Mouse (Mus musculus): ENCODE results near the gene Rab5b. TPM values are rescaled to one million over a fixed set of nuclear protein-coding genes. Genes with fewer than 3 reads are reported as not detected.
A peak's percentile ranks its signal among the peaks of the same experiment; 100 is the strongest.
"Not testable (repeated sequence)": the region's sequence is repeated elsewhere in the genome, so short reads cannot be mapped to it uniquely, and the experiment has no call there.

Gene Rab5b
- polyA plus RNA-seq, 1 experiment from 2014 or later: 74.7 TPM

DNA sequence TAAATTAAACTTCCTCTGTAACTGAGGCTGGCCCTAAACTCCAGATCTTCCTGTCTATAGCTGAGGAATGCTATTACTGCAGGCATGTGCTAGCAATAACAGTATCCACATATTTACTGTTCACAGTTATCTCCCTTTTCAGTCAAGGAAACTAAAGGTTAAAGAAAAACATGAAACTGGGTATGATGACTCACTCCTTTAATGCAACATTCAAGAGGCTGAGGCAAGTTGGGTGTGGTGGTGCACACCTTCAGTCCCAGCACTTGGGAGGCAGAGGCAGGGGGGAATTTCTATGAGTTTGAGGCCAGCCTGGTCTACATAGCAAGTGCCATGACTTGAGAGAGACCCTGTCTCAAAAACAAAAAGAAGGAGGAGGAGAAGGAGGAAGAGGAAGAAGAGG is 35.9 kb upstream of the Rab5b start:
- Histone ChIP-seq H3K9me3 (ENCODE audit: control insufficient read depth, low read length) (0 out of 2 replicates have a peak, but pooled peaks cover 4% of the 10 kb centered on the region), H3K27ac (replicated peaks; ENCODE audit: low read depth, low read length) (no peak overlapping the region), H3K4me1 (ENCODE audit: control insufficient read depth, insufficient read depth, low read length) (no peaks in the 10 kb centered on the region), H3K4me2 (ENCODE audit: low read depth, low read length) (no peak overlapping the region), H3K36me3 (ENCODE audit: control insufficient read depth, insufficient read depth, low read length) (peaks cover 41% of the 10 kb centered on the region), H3K4me3 (ENCODE audit: low read depth, low read length) (no peak overlapping the region), H3K27me3 (replicated peaks; ENCODE audit: control insufficient read depth, insufficient read depth, low read length) (no peaks in the 10 kb centered on the region), H3K9ac (ENCODE audit: low read depth, low read length) (no peak overlapping the region)
- DNase-seq (ENCODE audit: low spot score) (no peak), ATAC-seq (ENCODE audit: low read depth) (no peak)

DNA sequence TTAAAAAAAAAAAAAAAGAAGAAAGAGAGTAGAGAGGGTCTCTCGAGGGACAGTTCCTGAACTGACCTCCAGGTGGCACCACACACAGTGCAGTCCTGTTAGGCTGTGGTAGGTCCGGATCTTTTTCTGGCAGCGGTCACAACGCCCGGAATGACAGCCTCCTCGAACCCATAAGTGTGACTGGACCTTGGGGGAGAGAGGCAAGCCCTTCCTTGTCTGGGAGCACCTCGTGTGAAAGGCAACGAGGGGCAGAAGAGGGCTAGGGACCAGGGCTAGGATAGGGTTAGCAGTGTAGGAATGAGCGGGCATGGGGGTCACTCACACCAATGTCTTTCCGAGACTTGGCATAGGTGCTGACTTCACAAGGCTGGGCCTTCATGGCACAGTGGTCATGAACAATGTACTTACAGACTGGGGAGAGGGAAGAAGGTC is 35.0 kb upstream of the Rab5b start:
- Histone ChIP-seq H3K4me1 (ENCODE audit: control insufficient read depth, insufficient read depth, low read length) (no peaks in the 10 kb centered on the region), H3K27me3 (replicated peaks; ENCODE audit: control insufficient read depth, insufficient read depth, low read length) (no peaks in the 10 kb centered on the region), H3K9me3 (ENCODE audit: control insufficient read depth, low read length) (0 out of 2 replicates have a peak, but pooled peaks cover 4% of the 10 kb centered on the region), H3K27ac (replicated peaks; ENCODE audit: low read depth, low read length) (no peak overlapping the region), H3K9ac (ENCODE audit: low read depth, low read length) (peak overlapping the region; percentile 49; the same call in 1 of the 2 replicates), H3K4me2 (ENCODE audit: low read depth, low read length) (0 out of 2 replicates have a peak overlapping the region, but pooled peaks have one; percentile 28), H3K36me3 (ENCODE audit: control insufficient read depth, insufficient read depth, low read length) (peaks cover 41% of the 10 kb centered on the region), H3K4me3 (ENCODE audit: low read depth, low read length) (no peak overlapping the region)
- peak; percentile 80 for ATAC-seq (ENCODE audit: low read depth)
- peak; percentile 73 for DNase-seq (ENCODE audit: low spot score)
- 18% methylated on average over 10 of the region's 10 CpGs for WGBS

DNA sequence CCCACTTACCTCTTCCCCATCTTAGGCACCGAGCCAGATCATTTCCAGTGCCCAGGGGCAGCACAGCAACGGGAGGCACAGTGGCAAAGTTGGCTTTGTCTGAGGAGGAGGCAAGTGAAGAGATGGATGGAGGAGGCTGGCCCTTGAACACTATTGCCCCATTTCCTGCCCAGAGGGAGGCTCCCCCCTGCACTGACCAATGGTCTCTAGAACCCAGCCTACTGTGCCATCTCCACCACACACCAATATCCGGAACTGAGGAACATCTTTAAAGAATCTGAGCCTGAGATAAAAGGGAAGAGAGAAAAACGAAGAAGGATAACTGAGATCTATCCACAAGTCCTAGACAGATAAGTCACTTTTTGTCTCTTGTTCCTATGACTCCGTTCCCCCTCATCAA is 32.0 kb upstream of the Rab5b start:
- no peaks in the 10 kb centered on the region for H3K27me3 ChIP-seq (replicated peaks; ENCODE audit: control insufficient read depth, insufficient read depth, low read length)
- no peak for DNase-seq (ENCODE audit: low spot score)
- no peak for ATAC-seq (ENCODE audit: low read depth)
- H3K36me3 ChIP-seq (ENCODE audit: control insufficient read depth, insufficient read depth, low read length): peaks cover 33% of the 10 kb centered on the region
- H3K9ac ChIP-seq (ENCODE audit: low read depth, low read length): no peak overlapping the region
- H3K4me1 ChIP-seq (ENCODE audit: control insufficient read depth, insufficient read depth, low read length): no peaks in the 10 kb centered on the region
- H3K9me3 ChIP-seq (ENCODE audit: control insufficient read depth, low read length): 0 out of 2 replicates have a peak, but pooled peaks cover 4% of the 10 kb centered on the region
- WGBS: 80% methylated on average over 5 of the region's 5 CpGs
- H3K4me3 ChIP-seq (ENCODE audit: low read depth, low read length): no peak overlapping the region
- H3K4me2 ChIP-seq (ENCODE audit: low read depth, low read length): no peak overlapping the region
- H3K27ac ChIP-seq (replicated peaks; ENCODE audit: low read depth, low read length): no peak overlapping the region

DNA sequence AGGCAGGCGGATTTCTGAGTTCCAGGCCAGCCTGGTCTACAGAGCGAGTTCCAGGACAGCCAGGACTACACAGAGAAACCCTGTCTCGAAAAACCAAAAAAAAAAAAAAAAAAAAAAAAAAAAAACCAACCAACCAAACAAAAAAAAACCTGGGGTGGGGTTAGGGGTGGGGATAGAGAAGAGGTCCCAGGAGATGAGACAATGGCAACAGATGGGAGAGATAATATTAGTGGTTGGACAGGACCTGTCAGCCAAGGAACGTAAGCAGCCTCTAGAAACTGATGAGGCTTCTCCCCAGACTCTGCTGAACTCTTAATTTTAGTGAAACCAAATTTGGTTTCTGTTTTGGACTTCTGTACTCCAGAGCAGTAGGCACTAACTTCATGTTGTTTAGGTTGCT is 29.4 kb upstream of the Rab5b start:
- not testable (repeated sequence) for H3K9me3 ChIP-seq (ENCODE audit: control insufficient read depth, low read length); H3K9ac ChIP-seq (ENCODE audit: low read depth, low read length); ATAC-seq (ENCODE audit: low read depth); H3K27me3 ChIP-seq (replicated peaks; ENCODE audit: control insufficient read depth, insufficient read depth, low read length); DNase-seq (ENCODE audit: low spot score); H3K4me2 ChIP-seq (ENCODE audit: low read depth, low read length); H3K27ac ChIP-seq (replicated peaks; ENCODE audit: low read depth, low read length); H3K4me1 ChIP-seq (ENCODE audit: control insufficient read depth, insufficient read depth, low read length); H3K4me3 ChIP-seq (ENCODE audit: low read depth, low read length)
- peaks cover 24% of the 10 kb centered on the region for H3K36me3 ChIP-seq (ENCODE audit: control insufficient read depth, insufficient read depth, low read length)
- 76% methylated on average over 3 of the region's 4 CpGs for WGBS

DNA sequence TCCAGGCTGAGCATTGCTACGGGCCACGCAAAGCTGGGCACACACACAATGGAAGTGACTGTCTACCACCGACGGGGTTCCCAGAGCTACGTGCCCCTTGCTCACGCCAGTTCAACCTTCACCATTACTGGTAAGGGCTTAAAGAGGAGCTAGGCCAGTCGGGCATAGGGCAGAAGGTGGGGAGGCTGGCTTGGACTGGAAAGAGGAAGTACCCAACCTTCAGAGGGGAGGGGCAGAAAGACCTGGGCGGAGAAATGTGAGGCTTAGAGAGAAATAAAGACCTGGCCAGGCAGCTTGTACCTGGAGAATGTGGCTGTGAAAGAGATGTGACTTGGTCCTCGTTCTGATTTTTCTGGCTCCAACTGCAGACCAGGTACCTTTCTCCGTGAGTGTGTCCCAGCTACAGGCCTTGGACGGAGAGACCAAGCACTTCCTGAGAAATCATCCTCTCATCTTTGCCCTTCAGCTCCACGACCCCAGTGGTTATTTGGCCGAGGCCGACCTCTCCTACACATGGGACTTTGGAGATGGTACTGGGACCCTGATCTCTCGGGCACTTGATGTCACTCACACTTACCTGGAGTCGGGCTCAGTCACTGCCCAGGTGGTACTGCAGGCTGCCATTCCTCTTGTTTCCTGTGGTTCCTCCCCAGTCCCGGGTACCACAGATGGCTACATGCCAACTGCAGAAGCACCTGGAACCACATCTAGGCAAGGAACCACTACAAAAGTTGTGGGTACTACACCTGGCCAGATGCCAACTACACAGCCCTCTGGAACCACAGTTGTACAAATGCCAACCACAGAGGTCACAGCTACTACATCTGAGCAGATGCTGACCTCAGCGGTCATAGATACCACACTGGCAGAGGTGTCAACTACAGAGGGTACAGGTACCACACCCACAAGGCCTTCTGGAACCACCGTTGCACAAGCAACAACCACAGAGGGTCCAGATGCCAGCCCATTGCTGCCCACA is 19.8 kb upstream of the Rab5b start:
- no peak for ATAC-seq (ENCODE audit: low read depth)
- Histone ChIP-seq H3K27ac (replicated peaks; ENCODE audit: low read depth, low read length) (no peak overlapping the region), H3K4me2 (ENCODE audit: low read depth, low read length) (no peak overlapping the region), H3K9me3 (ENCODE audit: control insufficient read depth, low read length) (no peaks in the 10 kb centered on the region), H3K4me3 (ENCODE audit: low read depth, low read length) (no peak overlapping the region), H3K27me3 (replicated peaks; ENCODE audit: control insufficient read depth, insufficient read depth, low read length) (no peaks in the 10 kb centered on the region), H3K9ac (ENCODE audit: low read depth, low read length) (no peak overlapping the region), H3K4me1 (ENCODE audit: control insufficient read depth, insufficient read depth, low read length) (no peaks in the 10 kb centered on the region), H3K36me3 (ENCODE audit: control insufficient read depth, insufficient read depth, low read length) (no peaks in the 10 kb centered on the region; the same call in 1 of the 2 replicates)
- 85% methylated on average over 19 of the region's 19 CpGs for WGBS
- no peak for DNase-seq (ENCODE audit: low spot score)

DNA sequence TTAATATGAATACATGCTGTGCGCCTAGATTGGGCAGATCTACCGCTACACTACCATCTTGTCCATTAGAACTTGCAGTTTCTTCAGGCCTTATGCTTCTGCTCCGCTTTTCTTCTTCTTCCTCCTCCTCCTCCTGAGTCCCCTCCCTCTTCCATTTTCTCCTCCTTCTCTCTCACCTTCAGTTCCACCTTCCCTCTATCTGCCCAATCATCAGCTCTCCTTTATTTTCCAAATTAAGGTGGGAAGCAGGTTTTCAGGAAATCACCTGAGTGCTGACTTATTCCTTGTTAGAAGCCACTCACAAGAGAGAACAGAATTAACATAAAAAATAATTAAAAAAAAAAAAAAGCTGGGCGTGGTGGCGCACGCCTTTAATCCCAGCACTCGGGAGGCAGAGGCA is 15.3 kb upstream of the Rab5b start:
- not testable (repeated sequence) for H3K9ac ChIP-seq (ENCODE audit: low read depth, low read length); DNase-seq (ENCODE audit: low spot score); H3K9me3 ChIP-seq (ENCODE audit: control insufficient read depth, low read length); H3K36me3 ChIP-seq (ENCODE audit: control insufficient read depth, insufficient read depth, low read length); H3K4me1 ChIP-seq (ENCODE audit: control insufficient read depth, insufficient read depth, low read length); H3K27ac ChIP-seq (replicated peaks; ENCODE audit: low read depth, low read length); H3K4me2 ChIP-seq (ENCODE audit: low read depth, low read length); ATAC-seq (ENCODE audit: low read depth); H3K4me3 ChIP-seq (ENCODE audit: low read depth, low read length); H3K27me3 ChIP-seq (replicated peaks; ENCODE audit: control insufficient read depth, insufficient read depth, low read length)
- WGBS: 94% methylated on average over 7 of the region's 7 CpGs

DNA sequence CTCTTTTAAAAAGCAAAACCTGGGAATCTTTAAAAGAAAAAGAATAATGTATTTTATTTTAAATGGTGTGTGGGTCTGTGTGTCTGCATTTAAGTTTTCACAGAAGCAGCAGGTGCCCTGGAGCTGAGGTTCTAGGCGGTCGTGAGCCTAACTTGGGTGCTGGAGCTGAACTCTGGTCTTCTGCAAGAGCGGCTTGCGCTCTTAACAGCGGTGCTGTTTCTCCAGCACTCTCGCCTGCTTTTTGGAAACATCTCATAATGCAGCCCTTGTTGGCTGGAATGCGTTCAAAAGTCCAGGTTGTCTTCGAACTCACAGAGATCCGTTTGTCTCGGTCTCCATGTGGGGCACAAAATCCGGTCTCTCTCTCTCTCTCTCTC is 9.2 kb upstream of the Rab5b start:
- 5% methylated on average over 11 of the region's 11 CpGs for WGBS
- Histone ChIP-seq H3K4me1 (ENCODE audit: control insufficient read depth, insufficient read depth, low read length) (peaks cover 9% of the 10 kb centered on the region; the same call in 1 of the 2 replicates), H3K27me3 (replicated peaks; ENCODE audit: control insufficient read depth, insufficient read depth, low read length) (no peaks in the 10 kb centered on the region), H3K27ac (replicated peaks; ENCODE audit: low read depth, low read length) (peak overlapping the region; percentile 95), H3K9me3 (ENCODE audit: control insufficient read depth, low read length) (no peaks in the 10 kb centered on the region), H3K4me2 (ENCODE audit: low read depth, low read length) (peak overlapping the region; percentile 76), H3K9ac (ENCODE audit: low read depth, low read length) (peak overlapping the region; percentile 76), H3K36me3 (ENCODE audit: control insufficient read depth, insufficient read depth, low read length) (peaks cover 29% of the 10 kb centered on the region), H3K4me3 (ENCODE audit: low read depth, low read length) (peak overlapping the region; percentile 65)
- DNase-seq (ENCODE audit: low spot score): peak; percentile 22
- peak; percentile 15 for ATAC-seq (ENCODE audit: low read depth)

DNA sequence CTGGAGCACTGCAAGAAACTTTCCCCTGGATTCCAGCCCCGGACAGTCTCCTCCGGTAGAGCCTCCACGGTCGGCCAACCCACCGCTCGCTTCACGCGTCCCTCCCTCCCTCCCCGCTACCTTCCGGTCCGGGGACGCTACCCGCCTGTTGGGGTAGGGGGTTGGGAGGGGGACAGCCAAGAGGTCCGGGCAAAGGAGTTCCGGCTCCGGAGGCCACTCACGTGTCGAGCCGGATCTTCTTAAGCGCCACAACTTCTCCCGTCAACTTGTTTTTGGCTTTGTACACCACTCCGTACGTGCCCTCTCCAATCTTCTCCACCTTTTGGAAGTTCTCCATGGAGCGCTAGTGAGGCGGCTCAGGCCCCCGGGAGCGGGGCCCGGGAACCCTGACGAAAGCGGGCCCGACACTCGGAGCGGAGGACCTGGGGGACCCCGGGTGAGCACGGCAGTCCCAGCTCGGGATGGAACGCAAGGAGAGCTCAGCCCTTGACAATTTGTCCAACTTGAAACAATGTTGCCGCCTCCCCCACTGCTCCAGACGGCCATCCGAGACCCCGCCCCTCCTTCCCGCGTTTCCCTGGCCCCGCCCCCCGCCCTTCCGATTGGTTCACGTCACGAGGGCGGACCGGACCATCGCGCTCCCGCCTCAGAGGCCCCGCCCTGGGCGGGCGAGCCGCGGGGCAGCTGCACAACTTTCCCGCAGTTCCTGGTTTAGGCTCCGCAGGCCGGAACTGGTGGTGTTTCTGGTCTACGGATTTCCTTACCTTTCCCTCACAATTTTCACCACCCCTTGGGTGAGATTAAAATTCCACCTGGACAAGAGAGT is 8.6 kb upstream of the Rab5b start, which contains the start of gene Cdk2:
TSS of gene Cdk2 (minus strand) at position 541 of the 826 bp plus-strand sequence.
- peak; percentile 96 for DNase-seq (ENCODE audit: low spot score)
- H3K4me3 ChIP-seq (ENCODE audit: low read depth, low read length): peak within 1 kb of the TSS; percentile 65
- WGBS: under 1% methylated on average over 53 of the region's 62 CpGs
- H3K9ac ChIP-seq (ENCODE audit: low read depth, low read length): peak within 1 kb of the TSS; percentile 76
- H3K9me3 ChIP-seq (ENCODE audit: control insufficient read depth, low read length): no peaks in the 10 kb centered on the region
- peak within 1 kb of the TSS; percentile 95 for H3K27ac ChIP-seq (replicated peaks; ENCODE audit: low read depth, low read length)
- ATAC-seq (ENCODE audit: low read depth): peak; percentile 91
- H3K36me3 ChIP-seq (ENCODE audit: control insufficient read depth, insufficient read depth, low read length): peaks cover 35% of the 10 kb centered on the region
- no peaks in the 10 kb centered on the region for H3K27me3 ChIP-seq (replicated peaks; ENCODE audit: control insufficient read depth, insufficient read depth, low read length)
- peak within 1 kb of the TSS; percentile 76 for H3K4me2 ChIP-seq (ENCODE audit: low read depth, low read length)
- H3K4me1 ChIP-seq (ENCODE audit: control insufficient read depth, insufficient read depth, low read length): peaks cover 9% of the 10 kb centered on the region; the same call in 1 of the 2 replicates
